Mouse (Mus musculus): ENCODE data around the gene Olfr716. TPM values are rescaled to one million over a fixed set of nuclear protein-coding genes. Genes with fewer than 3 reads are reported as not detected.

Gene Olfr716
- not detected for polyA plus RNA-seq (2017; shearing (Covaris generic))

DNA sequence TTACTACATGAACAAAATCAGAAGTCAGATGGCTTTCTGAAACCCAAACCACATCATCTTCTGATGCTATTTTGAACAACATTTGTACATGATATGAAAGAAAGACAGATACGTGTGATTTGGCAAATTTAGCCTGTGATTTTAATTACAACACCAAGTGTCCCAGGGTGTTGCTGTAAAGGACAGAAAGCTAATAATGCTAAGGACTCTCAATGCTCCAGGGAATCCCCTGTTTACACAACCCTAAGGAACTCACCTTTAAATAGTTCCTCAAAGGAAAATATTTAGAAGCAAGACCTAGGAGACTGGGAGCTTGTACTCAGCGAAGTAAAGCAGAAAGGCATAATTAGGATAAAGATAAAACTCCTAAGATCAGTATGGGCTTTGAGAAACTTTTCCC lies at the start of gene Olfr716:
Gene Olfr716 (plus strand): TSS at position 301 of the 400 bp plus-strand sequence.

DNA sequence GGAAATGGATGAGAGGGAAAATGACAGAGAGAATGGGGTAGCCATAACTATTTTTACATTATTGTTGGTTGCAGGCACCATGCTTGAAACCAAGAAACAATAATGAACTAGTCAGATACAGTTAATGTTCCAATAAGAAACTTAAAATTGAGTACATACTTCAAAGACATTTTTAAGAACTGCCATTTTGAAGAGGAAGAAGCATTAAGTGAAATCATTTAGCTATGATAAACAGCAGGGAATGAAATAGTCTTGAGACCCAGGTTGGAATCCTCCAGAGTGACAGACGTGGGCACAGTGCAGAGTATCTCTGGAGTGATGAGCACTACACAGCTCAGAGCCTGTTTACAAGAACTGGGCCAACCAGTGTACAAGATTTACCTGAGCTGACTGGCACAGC lies 45.2 kb upstream of the Olfr716 start, which contains the start of gene Olfr17:
Gene Olfr17 (plus strand): TSS at position 301 of the 400 bp plus-strand sequence.

DNA sequence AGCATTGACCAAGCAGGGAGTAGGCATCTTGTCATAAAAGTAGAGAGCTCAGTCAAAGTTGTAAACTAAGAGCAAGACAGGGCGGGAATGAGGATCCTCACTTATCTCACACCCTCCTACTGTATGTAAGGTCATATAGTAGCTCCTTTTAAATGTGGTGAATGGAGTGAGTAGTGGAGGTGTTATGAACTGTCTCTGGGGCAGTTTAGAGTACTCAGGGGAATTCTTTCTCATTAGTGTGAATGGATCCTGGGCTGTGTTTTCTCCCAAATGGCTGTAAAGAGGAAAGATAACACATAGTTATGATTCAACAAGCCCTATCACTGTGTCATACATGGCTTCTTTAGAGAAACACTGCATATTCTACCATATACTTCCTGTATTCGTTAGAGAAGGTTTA lies 27.9 kb upstream of the Olfr716 start, which contains the start of gene Olfr715b:
Gene Olfr715b (minus strand): TSS at position 101 of the 400 bp plus-strand sequence.

DNA sequence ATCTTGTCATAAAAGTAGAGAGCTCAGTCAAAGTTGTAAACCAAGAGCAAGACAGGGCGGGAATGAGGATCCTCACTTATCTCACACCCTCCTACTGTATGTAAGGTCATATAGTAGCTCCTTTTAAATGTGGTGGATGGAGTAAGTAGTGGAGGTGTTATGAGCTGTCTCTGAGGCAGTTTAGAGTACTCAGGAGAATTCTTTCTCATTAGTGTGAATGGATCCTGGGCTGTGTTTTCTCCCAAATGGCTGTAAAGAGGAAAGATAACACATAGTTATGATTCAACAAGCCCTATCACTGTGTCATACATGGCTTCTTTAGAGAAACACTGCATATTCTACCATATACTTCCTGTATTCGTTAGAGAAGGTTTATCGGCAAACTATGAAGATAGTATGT lies 7.1 kb upstream of the Olfr716 start, which contains the start of gene Olfr715:
Gene Olfr715 (minus strand): TSS at position 101 of the 400 bp plus-strand sequence.

DNA sequence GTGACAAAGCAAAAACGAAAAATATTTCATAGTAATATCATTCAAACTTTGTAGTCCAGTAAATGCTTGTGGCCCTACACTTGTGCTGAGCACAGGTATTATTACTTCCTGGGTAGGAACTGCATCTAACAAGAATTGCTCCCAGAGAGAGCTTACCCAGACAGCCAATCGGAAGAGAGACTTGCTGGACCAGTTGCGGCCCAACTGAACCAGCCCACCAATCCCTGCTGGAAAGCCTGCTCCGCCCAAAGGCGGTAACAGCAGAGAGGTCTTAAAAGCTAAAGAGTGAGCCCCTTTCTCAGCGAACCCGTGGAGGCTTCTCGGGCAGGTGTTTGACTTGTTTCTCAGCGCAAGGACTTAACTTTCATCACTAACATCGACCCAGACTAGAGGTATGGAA lies 28.6 kb downstream of the Olfr716 start, which contains the start of gene Nlrp14:
Gene Nlrp14 (plus strand): TSS at position 301 of the 400 bp plus-strand sequence.

Other genes starting within 250 kb of the Olfr716 start
- gene Olfr707, start 237.1 kb upstream of the Olfr716 start, polyA plus RNA-seq (2017; shearing (Covaris generic)) = not detected
- gene Olfr1532-ps1, start 230.3 kb upstream of the Olfr716 start, polyA plus RNA-seq (2017; shearing (Covaris generic)) = not detected
- gene Olfr709-ps1, start 206.1 kb upstream of the Olfr716 start, polyA plus RNA-seq (2017; shearing (Covaris generic)) = not detected
- not detected for gene Olfr710, start 190.0 kb upstream of the Olfr716 start, polyA plus RNA-seq (2017; shearing (Covaris generic))
- gene Olfr6, start 174.4 kb upstream of the Olfr716 start, polyA plus RNA-seq (2017; shearing (Covaris generic)) = not detected
- not detected for gene Olfr711, start 162.9 kb upstream of the Olfr716 start, polyA plus RNA-seq (2017; shearing (Covaris generic))
- gene Olfr2, start 132.3 kb upstream of the Olfr716 start, polyA plus RNA-seq (2017; shearing (Covaris generic)) = not detected
- not detected for gene Olfr713, start 107.2 kb upstream of the Olfr716 start, polyA plus RNA-seq (2017; shearing (Covaris generic))
- gene Olfr714, start 67.3 kb upstream of the Olfr716 start, polyA plus RNA-seq (2017; shearing (Covaris generic)) = not detected
- gene Olfr17, start 45.1 kb upstream of the Olfr716 start, polyA plus RNA-seq (2017; shearing (Covaris generic)) = not detected
- not detected for gene Olfr715b, start 28.0 kb upstream of the Olfr716 start, polyA plus RNA-seq (2017; shearing (Covaris generic))
- not detected for gene Olfr715, start 7.2 kb upstream of the Olfr716 start, polyA plus RNA-seq (2017; shearing (Covaris generic))
- not detected for gene Nlrp14, start 28.7 kb downstream of the Olfr716 start, polyA plus RNA-seq (2017; shearing (Covaris generic))
- gene Rbmxl2, start 71.1 kb downstream of the Olfr716 start, polyA plus RNA-seq (2017; shearing (Covaris generic)) = not detected
- gene Syt9, start 232.4 kb downstream of the Olfr716 start, polyA plus RNA-seq (2017; shearing (Covaris generic)) = not detected

Data from activated CD4-positive, CD25-positive, alpha-beta regulatory T cell, adult 9 weeks (primary cell).